Mouse (Mus musculus): ENCODE results near the gene Dalrd3. TPM values are rescaled to one million over a fixed set of nuclear protein-coding genes. Genes with fewer than 3 reads are reported as not detected.

The Dalrd3 gene
- polyA plus RNA-seq (2012; rRNA removed) = 83.0 and 118 TPM in 2 replicates

GRCm38 (mm10) chr9:108569381-108570206 is at the start of gene Dalrd3:
Gene Dalrd3, plus strand, starts transcription at chr9:108569886.

GRCm38 (mm10) chr9:108560227-108560841 is 9.4 kb upstream of the Dalrd3 start, which contains the start of gene Impdh2:
Gene Impdh2, plus strand, starts transcription at chr9:108560286.

GRCm38 (mm10) chr9:108566815-108567776 is 2.6 kb upstream of the Dalrd3 start, which contains the start of gene Ndufaf3:
Gene Ndufaf3, minus strand, starts transcription at chr9:108567434.

DNA sequence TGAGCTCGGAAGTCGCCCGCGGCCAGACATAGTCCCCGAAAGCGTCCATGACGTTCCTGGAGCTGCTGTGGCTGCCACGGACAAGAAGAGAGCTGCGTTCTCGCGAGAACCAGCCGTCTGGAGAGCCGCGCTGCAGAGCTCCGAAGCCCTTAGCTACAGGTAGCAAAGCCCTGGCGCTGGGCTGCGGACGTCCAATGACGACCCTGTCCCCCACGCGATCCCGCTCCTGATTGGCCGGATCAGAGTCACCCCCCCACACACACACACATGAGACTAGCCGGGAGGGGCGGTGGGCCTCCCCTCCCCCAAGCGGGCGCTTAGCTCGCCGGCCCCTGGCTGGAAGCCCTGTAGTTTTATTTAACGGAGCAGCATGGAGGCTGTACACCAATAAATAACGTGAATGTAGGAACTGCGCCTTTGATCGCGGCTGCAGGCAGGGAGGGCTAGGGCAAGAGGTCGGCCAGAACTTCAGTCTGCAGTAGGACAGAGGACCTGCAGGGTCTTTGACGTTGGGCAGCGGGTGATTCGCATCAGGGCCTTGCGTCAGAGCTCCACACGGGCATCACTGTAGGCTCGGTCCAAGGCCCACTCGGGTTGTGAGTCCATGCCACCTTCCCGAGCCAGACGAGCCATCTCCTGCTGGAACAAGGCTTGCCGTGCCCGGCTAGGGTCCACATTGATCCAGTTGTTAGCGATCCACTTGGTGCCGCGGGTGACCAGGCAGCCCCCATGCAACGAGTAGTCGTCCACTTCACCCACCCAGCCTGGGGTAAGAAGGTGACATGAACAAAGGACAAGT is 9.1 kb downstream of the Dalrd3 start, which contains the start of gene Wdr6:
Gene Wdr6, minus strand, starts transcription at position 195 of the 799 bp plus-strand sequence.

DNA sequence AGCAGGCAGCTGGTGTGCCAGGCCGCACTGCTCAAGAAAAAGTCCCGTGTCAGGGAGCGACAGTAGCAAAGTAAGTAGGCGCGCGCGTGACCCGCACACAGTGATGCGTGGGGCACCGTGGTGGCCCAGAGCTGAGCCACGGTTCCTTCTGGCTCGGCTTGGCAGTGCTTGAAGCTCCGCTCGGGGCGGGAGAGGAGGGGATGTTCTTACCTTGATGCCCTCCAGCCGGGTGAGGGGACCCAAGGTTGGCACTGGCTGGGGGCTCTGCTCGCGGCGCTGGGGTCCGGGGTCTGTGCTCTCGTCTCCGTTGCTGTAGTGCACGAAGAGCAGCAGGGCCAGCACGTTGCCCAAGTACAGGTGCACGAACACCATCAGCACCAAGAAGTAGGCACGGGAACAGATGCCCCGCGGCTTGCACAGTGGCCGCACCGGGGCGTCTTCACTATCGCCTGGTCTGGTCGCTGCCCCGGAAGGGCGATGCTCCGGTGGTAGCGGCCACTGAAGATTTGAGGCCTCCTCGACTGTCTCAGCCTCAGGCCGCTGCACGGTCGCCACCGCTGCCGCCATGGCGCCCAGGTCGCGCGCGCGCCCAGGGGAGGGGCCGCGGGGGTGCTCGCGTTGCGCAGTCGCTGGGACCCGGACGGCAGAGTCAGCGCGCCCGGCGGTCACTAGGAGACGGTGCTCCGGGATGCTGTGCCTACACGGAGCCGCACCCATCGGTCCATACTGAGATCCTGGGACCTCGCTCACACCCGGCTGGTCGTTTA is 27.5 kb downstream of the Dalrd3 start, which contains the start of gene P4htm:
Gene P4htm, minus strand, starts transcription at position 670 of the 767 bp plus-strand sequence.

Other genes with a start within 250 kb of the Dalrd3 start
- 654 and 762 TPM in 2 replicates for gene Gpx1, start 231.0 kb upstream of the Dalrd3 start, polyA plus RNA-seq (2012; rRNA removed)
- gene Usp4, start 222.0 kb upstream of the Dalrd3 start, polyA plus RNA-seq (2012; rRNA removed) = 113 and 120 TPM in 2 replicates
- 1.4 and 1.8 TPM in 2 replicates for gene 1700102P08Rik, start 177.1 kb upstream of the Dalrd3 start, polyA plus RNA-seq (2012; rRNA removed)
- gene Ccdc36, start 141.4 kb upstream of the Dalrd3 start, polyA plus RNA-seq (2012; rRNA removed) = 1.1 and 1.6 TPM in 2 replicates
- not detected in 2 replicates for gene BC048562, start 133.4 kb upstream of the Dalrd3 start, polyA plus RNA-seq (2012; rRNA removed)
- 25.0 and 28.4 TPM in 2 replicates for gene Ccdc71, start 109.4 kb upstream of the Dalrd3 start, polyA plus RNA-seq (2012; rRNA removed)
- 43.0 and 49.4 TPM in 2 replicates for gene Klhdc8b, start 108.3 kb upstream of the Dalrd3 start, polyA plus RNA-seq (2012; rRNA removed)
- 67.7 and 81.1 TPM in 2 replicates for gene Lamb2, start 90.2 kb upstream of the Dalrd3 start, polyA plus RNA-seq (2012; rRNA removed)
- gene Usp19, start 79.3 kb upstream of the Dalrd3 start, polyA plus RNA-seq (2012; rRNA removed) = 146 and 160 TPM in 2 replicates
- 239 and 264 TPM in 2 replicates for gene Qars, start 62.2 kb upstream of the Dalrd3 start, polyA plus RNA-seq (2012; rRNA removed)
- 122 and 154 TPM in 2 replicates for gene Qrich1, start 53.1 kb upstream of the Dalrd3 start, polyA plus RNA-seq (2012; rRNA removed)
- 175 and 189 TPM in 2 replicates for gene Impdh2, start 9.6 kb upstream of the Dalrd3 start, polyA plus RNA-seq (2012; rRNA removed)
- gene Ndufaf3, start 2.5 kb upstream of the Dalrd3 start, polyA plus RNA-seq (2012; rRNA removed) = 21.4 and 26.3 TPM in 2 replicates
- gene Wdr6, start 8.9 kb downstream of the Dalrd3 start, polyA plus RNA-seq (2012; rRNA removed) = 129 and 170 TPM in 2 replicates
- 11.8 and 12.4 TPM in 2 replicates for gene P4htm, start 27.8 kb downstream of the Dalrd3 start, polyA plus RNA-seq (2012; rRNA removed)
- 45.1 and 49.2 TPM in 2 replicates for gene Arih2, start 79.5 kb downstream of the Dalrd3 start, polyA plus RNA-seq (2012; rRNA removed)
- gene Slc25a20, start 92.2 kb downstream of the Dalrd3 start, polyA plus RNA-seq (2012; rRNA removed) = 17.2 and 21.2 TPM in 2 replicates
- gene Prkar2a, start 119.4 kb downstream of the Dalrd3 start, polyA plus RNA-seq (2012; rRNA removed) = 27.2 and 40.2 TPM in 2 replicates
- gene Ip6k2, start 213.9 kb downstream of the Dalrd3 start, polyA plus RNA-seq (2012; rRNA removed) = 203 and 241 TPM in 2 replicates
- gene Nckipsd, start 238.5 kb downstream of the Dalrd3 start, polyA plus RNA-seq (2012; rRNA removed) = 18.4 and 23.6 TPM in 2 replicates

Measured in central nervous system, embryonic 11.5 days (tissue).